In the genomic region with DNA sequence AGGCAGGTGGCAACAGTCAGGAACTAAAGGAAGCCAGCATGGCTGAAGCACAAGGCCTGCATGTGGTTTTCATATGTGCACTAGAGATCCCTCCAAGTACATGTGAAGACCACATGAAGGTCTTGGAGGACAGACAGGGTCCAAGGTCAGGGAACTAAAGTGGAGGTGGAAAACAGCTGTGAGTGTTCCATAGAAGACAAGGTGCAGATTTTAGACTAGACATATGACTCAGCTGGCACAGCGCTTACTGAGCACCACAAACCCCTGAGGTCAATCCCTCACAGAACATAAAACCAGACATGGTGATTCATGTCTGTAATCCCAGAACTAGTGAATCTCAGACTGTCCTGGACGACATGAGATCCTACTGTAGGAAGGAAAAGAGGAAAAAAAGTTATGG, we compare ENCODE assay signal across 30 mouse cellular contexts.
DNase-seq lines count a peak whose midpoint lies in the region; ATAC-seq and TF ChIP-seq lines count a peak whose summit lies in the region.
"Had no signal": no experiment of that assay in that cellular context is flagged by ENCODE, and none has a peak within 500 bp of the region (broad histone marks: within the 10 kb centered on the region; RNA-seq: fewer than 3 reads in every experiment).

No protein-coding gene starts in this region.

- DNase-seq in 3134 (ENCODE audit: extremely low read depth, insufficient read length, low spot score) (peak; percentile 9), Patski (ENCODE audit: low read depth, low spot score) (peak; percentile 86)
- no peak for DNase-seq in left cerebral cortex, postnatal 4 days
- no peak for DNase-seq in layer of hippocampus, adult 11-12 months (ENCODE audit: low spot score)
- no peak for DNase-seq in left cerebral cortex, adult 8-10 months (ENCODE audit: low spot score in 2 of 2)
- DNase-seq: adrenal gland, postnatal 10 days; adrenal gland, postnatal 36 days; cerebellum, adult 18-20 months; cerebellum, adult 9-10 months; cerebellum, postnatal 14 days; gastrocnemius, adult 2 months; gastrocnemius, postnatal 14 days; heart, postnatal 10 days; heart, postnatal 36 days had no signal

- peak; percentile 70 for ATAC-seq in Patski
- ATAC-seq: forebrain, embryonic 13.5 days; forebrain, embryonic 16.5 days; hindbrain, embryonic 16.5 days; intestine, embryonic 15.5 days had no signal

- H3K27me3 ChIP-seq in C2C12 (ENCODE audit: control insufficient read depth, insufficient read depth, insufficient read length) (no peaks in the 10 kb centered on the region), Patski (no peaks in the 10 kb centered on the region), myocyte (ENCODE audit: control insufficient read depth, insufficient read depth, insufficient read length) (no peaks in the 10 kb centered on the region)
- H3K27me3 ChIP-seq: CH12.LX; embryonic facial prominence, embryonic 12.5 days; embryonic facial prominence, embryonic 15.5 days; forebrain, embryonic 13.5 days; heart, embryonic 12.5 days; heart, embryonic 15.5 days; hindbrain, embryonic 13.5 days; intestine, embryonic 15.5 days had no signal

- peak overlapping the region; percentile 35 for H3K4me2 ChIP-seq in myocyte (ENCODE audit: low read depth)
- H3K4me2 ChIP-seq: embryonic facial prominence, embryonic 12.5 days; embryonic facial prominence, embryonic 15.5 days; forebrain, embryonic 13.5 days; heart, embryonic 12.5 days; heart, embryonic 15.5 days; hindbrain, embryonic 13.5 days; intestine, embryonic 15.5 days had no signal

- no peaks in the 10 kb centered on the region for H3K36me3 ChIP-seq in C2C12 (ENCODE audit: control insufficient read depth, insufficient read depth)
- H3K36me3 ChIP-seq in myocyte (ENCODE audit: control insufficient read depth, insufficient read depth), result no peaks in the 10 kb centered on the region
- H3K36me3 ChIP-seq: embryonic facial prominence, embryonic 12.5 days; embryonic facial prominence, embryonic 15.5 days; forebrain, embryonic 10.5 days; G1E; heart, embryonic 12.5 days; heart, embryonic 15.5 days; hindbrain, embryonic 10.5 days; hindbrain, embryonic 13.5 days; intestine, embryonic 15.5 days had no signal

- CTCF ChIA-PET in Patski (lab: Charles Lee), result interaction anchor here (1.3 kb wide), 1 partner anchor 72 kb away, joined by 3 read pairs; no protein-coding TSS in a partner anchor

- POLR2A ChIA-PET in Patski (lab: Charles Lee), result no interaction called here

- in situ Hi-C loops in Patski (cut with MboI; ENCODE audit: low pct_unique_long_range_greater_than_20kb), result loop anchor here (5.0 kb wide), 1 partner anchor 255 kb away; no protein-coding TSS in a partner anchor

- TF ChIP-seq POLR2A in myocyte (IDR thresholded peaks at IDR 0.05; ENCODE audit: insufficient read length, low read depth), result no peak

- H3ac ChIP-seq in C2C12 (ENCODE audit: control insufficient read depth, insufficient read length, low read depth), result no peak overlapping the region
- no peak overlapping the region for H3ac ChIP-seq in myocyte (ENCODE audit: control insufficient read depth, insufficient read length)

- TF ChIP-seq CTCF in C2C12 (IDR thresholded peaks at IDR 0.05; ENCODE audit: control insufficient read depth, insufficient read depth, insufficient read length) (no peak), Patski (IDR thresholded peaks at IDR 0.05) (no peak)

- intact Hi-C loops in left cerebral cortex, postnatal 4 days (cut with DNase I), result no loop called here

- H3K79me2 ChIP-seq in C2C12 (ENCODE audit: control insufficient read depth, insufficient read depth) (no peaks in the 10 kb centered on the region), myocyte (ENCODE audit: control insufficient read depth, insufficient read depth) (no peaks in the 10 kb centered on the region)

- H3K79me3 ChIP-seq in C2C12 (ENCODE audit: low read depth), result no peaks in the 10 kb centered on the region

- no peak overlapping the region for H3K4me3 ChIP-seq in C2C12 (ENCODE audit: insufficient read depth, poor library complexity, severe bottlenecking)
- H3K4me3 ChIP-seq in myocyte, result no peak overlapping the region
- H3K4me3 ChIP-seq: embryonic facial prominence, embryonic 12.5 days; embryonic facial prominence, embryonic 15.5 days; erythroblast, embryonic 14.5 days; forebrain, embryonic 10.5 days; forebrain, embryonic 13.5 days; gastrocnemius, adult 2 months; heart, embryonic 12.5 days; heart, embryonic 15.5 days; hindbrain, embryonic 10.5 days; hindbrain, embryonic 13.5 days; intestine, embryonic 15.5 days had no signal

TF ChIP-seq in C2C12, 6 proteins besides CTCF, POLR2A, EP300 and RAD21:
- TF ChIP-seq MAX (IDR thresholded peaks at IDR 0.05) (peak; percentile 63), CEBPB (IDR thresholded peaks at IDR 0.05; ENCODE audit: low read depth) (no peak), FOSL1 (IDR thresholded peaks at IDR 0.05; ENCODE audit: insufficient read depth, low read length, poor library complexity, severe bottlenecking) (peak; percentile 35), MYOD1 (IDR thresholded peaks at IDR 0.05; ENCODE audit: control insufficient read depth, insufficient read length, low read depth) (peak; percentile 75)

TF ChIP-seq in myocyte, 11 proteins besides CTCF, POLR2A, EP300 and RAD21:
- TF ChIP-seq TCF12 (IDR thresholded peaks at IDR 0.05; ENCODE audit: insufficient read depth, poor library complexity, severe bottlenecking), result peak; percentile 57
- peak in 1 of 3 experiments; percentile 20 for TF ChIP-seq MYOG (IDR thresholded peaks at IDR 0.05; ENCODE audit: control insufficient read depth in 1 of 3, insufficient read depth in 1 of 3, insufficient read length in 2 of 3, low read depth in 2 of 3)
- no peak for TF ChIP-seq E2F4 (IDR thresholded peaks at IDR 0.05; ENCODE audit: insufficient read depth)
- TF ChIP-seq MYOD1 (IDR thresholded peaks at IDR 0.05; ENCODE audit: control insufficient read depth in 1 of 3, insufficient read length in 2 of 3, low read depth in 2 of 3), result peak in 2 of 3 experiments; percentile 37 to 58

Comparison
In these comparisons a context has a peak if more than half of its experiments do, and no peak if none do; other contexts are left out.
1. DNase-seq: peak in 3134 (single experiment) and Patski (single experiment); none in left cerebral cortex, postnatal 4 days (single experiment), layer of hippocampus, adult 11-12 months (single experiment) and left cerebral cortex, adult 8-10 months (0 of 2).